Mouse (Mus musculus): ENCODE data around the gene Cdc14b.

Cdc14b gene

DNA sequence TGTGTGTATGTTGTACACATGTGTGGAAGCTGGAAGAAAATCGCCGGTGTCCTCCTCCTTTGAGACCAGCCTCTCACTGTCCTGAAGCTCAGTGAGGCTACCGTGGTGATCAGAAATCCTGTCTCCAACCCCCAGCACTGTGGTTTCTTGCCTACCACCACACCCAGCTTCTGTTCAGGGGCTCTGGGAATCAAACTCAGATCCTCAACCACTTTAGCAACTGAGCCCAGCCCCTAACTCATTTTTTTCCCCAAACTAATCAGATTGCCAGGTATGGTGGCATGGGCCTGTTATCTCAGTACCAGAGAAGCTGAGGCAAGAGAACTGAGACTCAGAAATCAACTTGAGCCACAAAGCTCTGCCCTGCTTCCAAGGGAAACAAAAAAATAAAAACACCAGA is 39.3 kb downstream of the Cdc14b start:
- no peak for DNase-seq

GRCm38 (mm10) chr13:64235062-64235715 is 39.9 kb downstream of the Cdc14b start:
- DNase-seq: no peak

- no peak for DNase-seq
These were observed 42.0 kb downstream of the Cdc14b start for GRCm38 (mm10) chr13:64233139-64233538.

GRCm38 (mm10) chr13:64226725-64227124 is 48.4 kb downstream of the Cdc14b start:
- no peak for DNase-seq

GRCm38 (mm10) chr13:64225738-64226137 is 49.4 kb downstream of the Cdc14b start:
- DNase-seq: no peak

DNA sequence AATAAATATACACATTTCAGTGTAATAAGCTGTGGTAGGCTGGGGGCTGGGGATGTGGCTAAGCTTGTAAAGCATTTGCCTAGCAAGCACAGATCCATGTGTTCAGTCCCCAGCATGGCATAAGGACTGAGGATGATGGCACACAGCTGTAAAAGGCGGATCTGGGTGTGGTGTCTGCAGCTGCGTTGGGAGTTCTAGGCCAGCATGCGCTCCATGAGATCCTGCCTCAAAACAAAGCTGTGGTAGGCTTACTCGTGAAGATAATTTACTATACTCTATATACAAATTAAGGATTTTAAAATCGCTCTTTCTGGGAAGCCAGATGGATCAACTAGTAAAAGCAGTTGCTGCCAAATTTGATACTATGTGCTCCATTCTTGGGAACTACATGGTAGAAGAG is 60.2 kb downstream of the Cdc14b start:
- DNase-seq: no peak

- DNase-seq: no peak
These were observed 63.0 kb downstream of the Cdc14b start for GRCm38 (mm10) chr13:64211995-64212603.

- no peak for DNase-seq
These were observed 66.9 kb downstream of the Cdc14b start for GRCm38 (mm10) chr13:64208146-64208545.

- DNase-seq: no peak
These were observed 69.9 kb downstream of the Cdc14b start for GRCm38 (mm10) chr13:64205186-64205585.

GRCm38 (mm10) chr13:64204726-64205125 is 70.4 kb downstream of the Cdc14b start:
- no peak for DNase-seq

DNA sequence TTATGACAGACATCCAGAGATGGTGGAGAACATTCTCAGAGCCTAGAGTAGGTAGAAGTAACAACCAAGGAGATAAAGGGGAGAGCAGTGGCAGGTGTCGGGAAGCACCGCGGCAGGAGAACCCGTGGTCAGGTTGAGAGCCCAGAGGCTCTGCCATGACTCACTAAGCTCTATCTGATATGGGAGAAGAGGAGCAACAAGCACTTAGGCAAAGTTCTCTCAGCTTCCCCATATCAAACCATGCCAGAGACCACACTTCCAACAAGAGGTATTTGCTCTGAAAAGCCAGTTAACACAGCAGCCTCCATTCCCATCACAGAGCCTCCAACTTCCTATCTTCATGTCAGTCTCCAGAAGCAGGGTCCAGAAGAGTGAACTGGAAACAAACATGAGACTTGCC is 74.2 kb downstream of the Cdc14b start:
- no peak for DNase-seq

DNA sequence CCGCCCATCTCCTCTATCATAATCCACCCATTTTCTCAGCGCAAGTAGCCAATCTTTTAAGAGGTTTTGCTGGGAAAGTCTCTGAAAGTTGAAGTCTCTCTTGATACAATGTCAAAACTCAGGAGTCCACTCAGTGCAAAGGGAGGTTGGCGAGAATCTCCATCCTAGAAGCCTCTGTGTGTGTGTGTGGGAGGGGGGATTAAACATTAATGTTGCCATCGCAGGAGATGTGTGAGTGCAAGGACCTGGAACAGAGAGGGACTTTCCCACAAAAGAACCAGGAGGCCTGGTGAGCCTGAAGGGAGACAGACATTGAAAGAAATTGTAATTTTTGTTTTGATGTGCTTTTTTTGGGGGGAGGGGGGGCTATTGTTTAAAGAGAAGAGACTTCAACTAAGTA is 76.8 kb downstream of the Cdc14b start:
- no peak for DNase-seq

DNA sequence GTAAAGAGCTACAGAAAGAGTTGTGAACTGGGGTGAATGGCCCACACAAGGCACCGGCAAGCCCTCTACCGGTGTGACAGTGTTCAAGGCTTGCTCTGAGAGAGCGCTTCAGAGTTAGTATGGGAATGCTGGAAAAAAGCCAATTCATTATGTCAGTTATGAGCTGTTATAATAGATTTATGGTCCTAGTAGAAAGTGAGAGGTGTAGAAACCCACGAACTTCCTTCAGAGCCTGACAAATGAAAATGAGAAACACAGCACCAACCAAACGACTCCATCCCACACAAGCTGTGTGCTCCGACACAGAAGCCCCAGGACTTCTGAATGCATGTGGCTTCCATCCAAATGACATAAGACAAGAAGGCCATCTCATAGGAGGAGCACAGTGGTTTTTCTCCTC is 77.2 kb downstream of the Cdc14b start:
- no peak for DNase-seq

- no peak for DNase-seq
These were observed 88.0 kb downstream of the Cdc14b start for GRCm38 (mm10) chr13:64187065-64187464.

GRCm38 (mm10) chr13:64186516-64186915 is 88.6 kb downstream of the Cdc14b start:
- DNase-seq: no peak

- DNase-seq: no peak
These were observed 89.5 kb downstream of the Cdc14b start for GRCm38 (mm10) chr13:64185586-64185985.

DNA sequence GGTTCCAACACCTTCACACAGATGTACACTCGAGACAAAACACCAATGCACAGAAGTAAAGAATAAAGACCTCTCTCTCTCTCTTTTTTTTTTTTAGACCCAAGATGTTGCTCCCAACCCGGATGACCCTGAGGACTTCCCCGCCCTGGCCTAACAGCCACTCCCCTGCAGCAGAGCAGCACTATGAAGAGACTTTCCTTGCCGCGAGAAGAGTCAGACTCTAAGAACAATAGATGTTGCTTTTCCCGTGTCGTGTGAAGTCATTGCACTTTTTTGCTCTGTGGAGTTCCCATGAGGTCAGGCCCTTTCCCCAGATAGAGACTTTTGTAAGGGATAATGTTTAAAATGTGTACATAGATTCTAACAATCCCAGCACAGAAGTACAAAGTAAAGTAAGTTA is 89.9 kb downstream of the Cdc14b start:
- no peak for DNase-seq

DNA sequence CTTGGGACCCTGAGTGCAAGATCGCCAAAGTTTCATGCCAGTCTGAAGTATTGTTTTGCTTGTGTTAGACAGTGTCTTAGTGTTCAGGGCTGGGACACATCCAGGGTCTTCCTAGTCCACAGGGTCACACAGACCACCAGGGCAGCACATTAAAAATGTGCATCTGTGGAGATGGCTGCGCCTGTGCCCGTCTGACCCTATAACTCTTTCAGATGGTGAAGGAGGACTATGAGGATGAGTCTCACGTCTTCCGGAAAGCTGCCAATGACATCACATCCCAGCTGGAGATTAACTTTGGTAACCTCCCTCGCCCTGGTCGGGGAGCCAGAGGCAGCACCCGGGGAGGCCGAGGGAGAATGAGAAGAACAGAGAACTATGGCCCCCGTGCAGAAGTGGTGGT is 90.7 kb downstream of the Cdc14b start:
- no peak for DNase-seq

- DNase-seq: no peak
These were observed 91.5 kb downstream of the Cdc14b start for GRCm38 (mm10) chr13:64183583-64183982.

DNA sequence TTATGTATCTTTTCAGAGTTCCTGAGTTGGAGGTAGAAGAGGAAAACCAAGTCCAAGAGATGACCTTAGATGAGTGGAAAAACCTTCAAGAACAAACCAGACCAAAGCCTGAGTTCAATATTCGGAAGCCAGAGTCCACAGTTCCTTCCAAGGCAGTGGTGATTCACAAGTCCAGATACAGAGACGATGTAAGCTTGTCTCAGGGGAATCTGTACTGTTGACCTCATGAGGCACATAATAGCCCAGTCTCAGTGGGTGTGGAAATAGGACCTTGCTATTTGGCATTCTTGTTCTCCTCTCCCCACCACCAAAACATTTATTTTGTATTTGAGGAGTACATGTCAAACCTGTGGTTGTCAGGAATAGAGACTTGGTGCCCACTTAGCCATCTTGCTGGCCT is 93.0 kb downstream of the Cdc14b start:
- no peak for DNase-seq

GRCm38 (mm10) chr13:64180888-64181287 is 94.2 kb downstream of the Cdc14b start:
- peak; percentile 49 for DNase-seq

- DNase-seq: no peak
These were observed 94.8 kb downstream of the Cdc14b start for GRCm38 (mm10) chr13:64180300-64180699.

DNA sequence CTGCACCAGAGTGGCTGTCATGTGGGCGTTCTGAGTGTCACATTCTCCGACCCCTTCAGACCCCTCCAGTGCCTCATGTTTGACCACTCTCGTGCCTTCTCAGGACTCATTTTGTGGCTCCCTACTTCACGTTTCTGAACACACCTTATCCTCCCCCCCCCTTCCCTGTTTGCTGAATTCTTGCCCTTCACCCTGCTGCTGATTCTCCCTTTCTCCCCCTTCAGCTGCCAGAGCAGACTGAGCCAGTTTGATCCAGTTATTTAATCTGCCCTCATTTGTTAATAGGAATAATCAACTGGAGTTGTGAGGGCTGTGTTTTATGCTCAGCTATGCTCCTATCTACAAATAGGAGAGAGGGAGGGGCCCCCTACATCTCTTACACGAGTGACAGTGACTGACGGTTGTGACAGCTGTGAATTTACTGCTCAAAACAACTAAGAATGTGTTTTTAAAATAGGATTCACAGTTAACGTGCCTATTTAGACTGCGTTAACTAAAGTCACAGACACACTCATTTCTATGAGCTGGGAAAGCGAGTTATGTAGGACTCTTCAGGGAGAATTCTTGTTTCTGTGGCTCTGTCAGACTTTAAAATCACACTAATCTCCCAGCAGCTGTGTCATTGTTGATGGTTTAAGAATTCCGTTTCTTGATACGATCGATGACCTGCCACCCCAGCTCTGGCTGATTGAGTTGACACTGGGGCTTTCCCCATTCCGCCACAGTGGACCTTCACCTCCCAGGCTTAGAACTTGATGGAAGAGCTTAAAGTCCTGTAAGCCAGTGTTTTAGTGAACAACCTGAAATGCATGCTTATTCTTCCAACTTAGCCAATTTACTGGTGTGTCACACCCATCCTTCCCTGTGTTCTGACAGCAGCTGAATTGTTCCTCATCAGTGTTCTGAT is 96.1 kb downstream of the Cdc14b start:
- DNase-seq: no peak

DNA sequence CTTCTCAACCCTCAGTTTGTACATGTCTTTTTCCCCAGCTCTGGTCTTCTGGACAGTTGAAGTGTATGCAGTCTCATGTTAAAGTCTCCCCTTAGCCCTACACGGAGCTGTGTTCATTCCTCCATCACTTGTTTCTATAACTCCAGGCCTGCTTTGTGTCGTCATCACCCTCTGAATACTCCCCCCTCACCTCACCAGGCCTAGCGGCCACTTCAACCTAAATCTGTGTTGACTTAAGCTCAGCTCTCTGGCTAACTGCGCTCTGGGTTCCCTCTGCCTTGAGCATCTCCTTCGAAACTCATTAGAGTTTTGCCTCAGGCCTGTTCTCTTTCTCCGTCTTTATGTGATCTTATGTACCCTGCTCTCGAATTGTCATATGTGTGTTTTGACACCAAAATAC is 97.1 kb downstream of the Cdc14b start:
- DNase-seq: no peak
